Mouse (Mus musculus): ENCODE measurements at regions not wholly inside any gene's neighbourhood (a gene's known extent, or its start where the extent isn't known, plus 50 kb on each side); places are given as distances from the start of the nearest gene placed in this dataset.

DNA sequence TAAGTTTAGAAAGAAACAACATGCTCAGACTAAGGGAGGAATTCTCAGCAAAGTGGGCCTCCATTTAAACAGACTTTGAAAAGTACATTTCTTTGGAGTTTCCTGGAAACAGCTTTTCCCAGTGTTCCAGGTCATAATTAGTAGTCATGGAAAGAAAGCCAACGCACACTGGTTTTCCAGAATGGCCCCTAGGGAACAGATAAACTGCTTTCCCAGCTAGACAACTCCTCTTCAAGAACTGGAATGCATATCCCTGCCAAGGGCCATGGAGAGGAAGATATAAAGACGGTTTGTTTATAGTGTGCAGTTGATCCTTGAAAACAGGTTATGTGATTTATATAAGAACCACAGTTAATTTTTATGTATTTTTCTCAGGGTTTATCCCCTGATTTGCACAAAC, 351.3 kb downstream of the Cypt12 start:
- TF ChIP-seq POLR2A (IDR thresholded peaks at IDR 0.05; ENCODE audit: borderline replicate concordance, control insufficient read depth, low read depth, low read length) (no peak), CTCF (IDR thresholded peaks at IDR 0.05; ENCODE audit: control insufficient read depth, insufficient read depth, low read length) (no peak)

Data from bone marrow, adult 2 months (tissue).